Mouse (Mus musculus): ENCODE measurements around the gene Utrn.
A peak's percentile ranks its signal among the peaks of the same experiment; 100 is the strongest.

Utrn gene

GRCm38 (mm10) chr10:12591946-12592345 lies 277.2 kb downstream of the Utrn start:
- DNase-seq (ENCODE audit: low spot score), result no peak

- no peak for DNase-seq (ENCODE audit: low spot score)
Observed at GRCm38 (mm10) chr10:12588051-12588450, 281.1 kb downstream of the Utrn start.

- DNase-seq (ENCODE audit: low spot score), result no peak
Observed at GRCm38 (mm10) chr10:12587318-12587717, 281.8 kb downstream of the Utrn start.

GRCm38 (mm10) chr10:12586825-12587224 lies 282.3 kb downstream of the Utrn start:
- DNase-seq (ENCODE audit: low spot score), result no peak

GRCm38 (mm10) chr10:12586200-12586599 lies 283.0 kb downstream of the Utrn start:
- no peak for DNase-seq (ENCODE audit: low spot score)

- no peak for DNase-seq (ENCODE audit: low spot score)
Observed at GRCm38 (mm10) chr10:12583473-12583872, 285.7 kb downstream of the Utrn start.

- DNase-seq (ENCODE audit: low spot score), result no peak
Observed at GRCm38 (mm10) chr10:12579048-12579447, 290.1 kb downstream of the Utrn start.

- no peak for DNase-seq (ENCODE audit: low spot score)
Observed at GRCm38 (mm10) chr10:12575849-12576435, 293.2 kb downstream of the Utrn start.

- no peak for DNase-seq (ENCODE audit: low spot score)
Observed at GRCm38 (mm10) chr10:12574760-12575159, 294.4 kb downstream of the Utrn start.

GRCm38 (mm10) chr10:12573601-12574000 lies 295.6 kb downstream of the Utrn start:
- peak; percentile 14 for DNase-seq (ENCODE audit: low spot score)

GRCm38 (mm10) chr10:12572759-12573158 lies 296.4 kb downstream of the Utrn start:
- no peak for DNase-seq (ENCODE audit: low spot score)

GRCm38 (mm10) chr10:12564425-12564824 lies 304.7 kb downstream of the Utrn start:
- no peak for DNase-seq (ENCODE audit: low spot score)

GRCm38 (mm10) chr10:12558810-12559209 lies 310.4 kb downstream of the Utrn start:
- DNase-seq (ENCODE audit: low spot score), result no peak

GRCm38 (mm10) chr10:12554090-12554718 lies 315.0 kb downstream of the Utrn start:
- DNase-seq (ENCODE audit: low spot score), result no peak

- no peak for DNase-seq (ENCODE audit: low spot score)
Observed at GRCm38 (mm10) chr10:12552890-12553278, 316.3 kb downstream of the Utrn start.

- DNase-seq (ENCODE audit: low spot score), result no peak
Observed at GRCm38 (mm10) chr10:12552196-12552889, 316.8 kb downstream of the Utrn start.

- no peak for DNase-seq (ENCODE audit: low spot score)
Observed at GRCm38 (mm10) chr10:12551735-12552134, 317.4 kb downstream of the Utrn start.

- peak; percentile 27 for DNase-seq (ENCODE audit: low spot score)
Observed at GRCm38 (mm10) chr10:12549945-12550540, 319.1 kb downstream of the Utrn start.

- no peak for DNase-seq (ENCODE audit: low spot score)
Observed at GRCm38 (mm10) chr10:12549261-12549660, 319.9 kb downstream of the Utrn start.

GRCm38 (mm10) chr10:12548616-12549084 lies 320.5 kb downstream of the Utrn start:
- DNase-seq (ENCODE audit: low spot score), result peak; percentile 10

- no peak for DNase-seq (ENCODE audit: low spot score)
Observed at GRCm38 (mm10) chr10:12547037-12547625, 322.0 kb downstream of the Utrn start.

- no peak for DNase-seq (ENCODE audit: low spot score)
Observed at GRCm38 (mm10) chr10:12545440-12545839, 323.7 kb downstream of the Utrn start.
